Mouse (Mus musculus) heart, adult 2 months (tissue): ENCODE data around the gene Ppp1r11. TPM values are rescaled to one million over a fixed set of nuclear protein-coding genes. Genes with fewer than 3 reads are reported as not detected.

Source experiments
- DNase-seq, 2 experiments: peaks; one replicate each; pipeline ENCODE4 v3.0.0; 2021
- H3K27ac ChIP-seq: fragments of 200-600 bp; 2 replicates; pipeline ENCODE4 v1.8.1; 2022
- H3K27me3 ChIP-seq: fragments of 200-500 bp; 2 replicates; pipeline ENCODE4 v1.6.1; 2012; ENCODE audit warnings: mild to moderate bottlenecking, low read length, inconsistent platforms, mixed read lengths; ENCODE audit not compliant: control insufficient read depth, insufficient read depth
- H3K36me3 ChIP-seq: fragments of 200-500 bp; 2 replicates; pipeline ENCODE4 v1.6.1; 2012; ENCODE audit warnings: low read length, inconsistent platforms; ENCODE audit not compliant: control insufficient read depth, insufficient read depth
- H3K4me1 ChIP-seq: fragments of 200-500 bp; 2 replicates; pipeline ENCODE4 v1.6.1; 2011; ENCODE audit warnings: low read length; ENCODE audit not compliant: control insufficient read depth, insufficient read depth
- H3K4me3 ChIP-seq: fragments of 200-600 bp; 2 replicates; pipeline ENCODE4 v1.8.1; 2022
- H3K79me2 ChIP-seq: fragments of 200-500 bp; replicated peaks from 2 replicates; pipeline ENCODE4 v1.6.1; 2012; ENCODE audit warnings: mild to moderate bottlenecking, inconsistent platforms, low read length, moderate library complexity, mixed read lengths; ENCODE audit not compliant: control insufficient read depth, insufficient read depth
- H3K9ac ChIP-seq: fragments of 200-500 bp; 2 replicates; pipeline ENCODE4 v1.6.1; 2012; ENCODE audit warnings: low read depth, mild to moderate bottlenecking, control low read depth, inconsistent platforms, low read length, mixed read lengths
- CTCF ChIP-seq: fragments of 200-600 bp; IDR thresholded peaks from 2 replicates; pipeline ENCODE4 v1.8.1; 2022; ENCODE audit warnings: antibody characterized with exemption, mild to moderate bottlenecking, moderate library complexity
- EP300 ChIP-seq: fragments of 200-500 bp; IDR thresholded peaks from 2 replicates; pipeline ENCODE4 v1.6.1; 2011; ENCODE audit warnings: low read depth, low read length, control low read depth; ENCODE audit not compliant: insufficient read depth
- POLR2A ChIP-seq: fragments of 200-500 bp; IDR thresholded peaks from 2 replicates; pipeline ENCODE4 v1.6.1; 2011; ENCODE audit warnings: mild to moderate bottlenecking, low read depth, low read length, control low read depth; ENCODE audit not compliant: insufficient read depth
- WGBS: fragments of 180-500 bp; shearing (Covaris S2); methylation state at CpG from one replicate; pipeline ENCODE4 v1.1.7; 2018; 5-methylcytosine and 5-hydroxymethylcytosine counted together
- intact Hi-C: fragments of 180-260 bp; cut with DNase I; formaldehyde crosslinking; loops from one replicate; pipeline ENCODE4 v1.15.1; 2025
- polyA plus RNA-seq: library from polyadenylated mRNA; depleted of rRNA; stranded (reverse); fragments of >200 nt; gene quantifications from 2 replicates; pipeline ENCODE4 v1.2.3, GENCODE M21; 2012
- total RNA-seq, 2 experiments: library from RNA; stranded (reverse); gene quantifications; 2 replicates each; pipeline ENCODE4 v1.2.3; 2021

Gene Ppp1r11
- total and polyA plus RNA-seq, 3 experiments = 56.8 to 108 (median 92.4) TPM

DNA sequence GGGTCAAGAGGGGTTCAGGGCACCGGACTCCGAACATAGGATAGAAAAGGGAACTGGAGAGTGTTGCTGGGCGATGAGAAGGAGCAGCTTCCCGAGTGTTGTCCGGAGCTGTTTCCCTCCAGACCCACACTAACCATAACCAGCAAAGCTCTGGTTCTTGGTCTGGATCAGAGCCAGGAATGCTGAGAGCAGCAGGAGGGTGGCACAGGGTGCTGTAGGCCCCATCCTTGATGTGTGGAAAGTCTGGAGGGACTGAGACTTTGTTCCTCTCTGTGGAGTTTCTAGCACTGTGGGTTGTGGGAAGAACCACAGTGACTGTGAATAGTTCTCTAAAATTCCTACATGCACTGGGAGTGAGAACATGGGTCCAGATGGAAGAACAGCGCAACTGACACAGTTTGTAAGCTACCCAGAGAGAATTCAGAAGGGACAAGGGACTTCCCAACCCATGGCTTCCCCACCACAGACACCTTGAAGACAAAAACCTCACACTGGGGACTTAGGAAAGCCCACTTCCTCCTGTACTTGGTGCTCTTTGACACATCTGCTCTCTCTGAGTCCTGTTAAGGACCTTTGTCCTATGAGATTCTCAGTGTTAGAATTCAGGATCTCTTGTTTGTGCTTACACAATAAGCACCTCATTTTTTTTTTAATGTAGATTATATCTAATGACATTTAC lies 19.8 kb upstream of the Ppp1r11 start:
- DNase-seq = no peak
- intact Hi-C loops = no loop called here
- WGBS = 82% methylated on average over 6 of the region's 6 CpGs
- H3K27ac ChIP-seq = no peak overlapping the region
- H3K4me1 ChIP-seq = no peaks in the 10 kb centered on the region; the same call in 1 of the 2 replicates
- no peaks in the 10 kb centered on the region for H3K27me3 ChIP-seq
- no peaks in the 10 kb centered on the region for H3K36me3 ChIP-seq
- H3K4me3 ChIP-seq = no peak overlapping the region
- H3K79me2 ChIP-seq = no peaks in the 10 kb centered on the region
- TF ChIP-seq CTCF (no peak), POLR2A (no peak), EP300 (no peak)
- H3K9ac ChIP-seq = no peak overlapping the region

DNA sequence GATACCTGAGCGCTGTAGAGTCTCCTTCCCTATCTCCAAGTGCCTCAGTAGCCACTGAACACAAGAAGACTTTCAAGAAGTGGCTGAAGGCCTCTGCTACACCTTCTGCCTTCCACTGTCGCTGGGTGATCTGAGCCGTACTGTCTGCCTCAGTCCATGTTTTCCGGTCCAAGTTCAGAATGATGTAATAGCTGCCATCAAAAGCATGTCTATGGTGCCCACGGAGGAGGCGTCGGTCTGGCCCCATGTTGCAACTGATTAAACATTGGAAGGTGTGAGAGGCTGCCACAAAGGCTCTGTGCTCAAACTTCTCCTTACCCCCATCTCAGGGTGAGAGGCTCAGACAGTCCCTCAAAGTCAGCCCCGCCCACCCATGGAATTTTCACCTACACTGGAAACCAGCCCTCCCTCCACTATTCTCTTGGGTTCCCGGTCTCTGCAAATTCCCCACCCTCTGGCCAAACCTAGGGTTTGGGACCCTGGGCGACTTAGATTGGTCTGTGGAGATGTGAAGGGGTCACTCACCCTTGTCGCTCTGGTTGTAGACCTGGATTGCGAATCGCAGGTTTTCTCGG lies 18.9 kb upstream of the Ppp1r11 start:
- Histone ChIP-seq H3K4me1 (no peaks in the 10 kb centered on the region; the same call in 1 of the 2 replicates), H3K27me3 (no peaks in the 10 kb centered on the region), H3K36me3 (no peaks in the 10 kb centered on the region), H3K27ac (no peak overlapping the region), H3K9ac (no peak overlapping the region), H3K4me3 (no peak overlapping the region), H3K79me2 (no peaks in the 10 kb centered on the region)
- no peak for DNase-seq
- intact Hi-C loops = no loop called here
- TF ChIP-seq EP300 (no peak), CTCF (no peak), POLR2A (no peak)
- 79% methylated on average over 14 of the region's 14 CpGs for WGBS

- Histone ChIP-seq H3K27ac (no peak overlapping the region), H3K9ac (no peak overlapping the region), H3K27me3 (no peaks in the 10 kb centered on the region), H3K4me3 (no peak overlapping the region), H3K36me3 (no peaks in the 10 kb centered on the region), H3K79me2 (no peaks in the 10 kb centered on the region), H3K4me1 (no peaks in the 10 kb centered on the region)
- intact Hi-C loops = no loop called here
- no peak for TF ChIP-seq EP300
- TF ChIP-seq CTCF = no peak
- no peak for TF ChIP-seq POLR2A
- WGBS = 63% methylated on average over 1 of the region's 1 CpGs
- DNase-seq = no peak
Measured at GRCm38 (mm10) chr17:36966875-36967274, 15.3 kb upstream of the Ppp1r11 start.

GRCm38 (mm10) chr17:36961125-36961524 lies 9.6 kb upstream of the Ppp1r11 start:
- H3K36me3 ChIP-seq = peaks cover 2% of the 10 kb centered on the region

DNA sequence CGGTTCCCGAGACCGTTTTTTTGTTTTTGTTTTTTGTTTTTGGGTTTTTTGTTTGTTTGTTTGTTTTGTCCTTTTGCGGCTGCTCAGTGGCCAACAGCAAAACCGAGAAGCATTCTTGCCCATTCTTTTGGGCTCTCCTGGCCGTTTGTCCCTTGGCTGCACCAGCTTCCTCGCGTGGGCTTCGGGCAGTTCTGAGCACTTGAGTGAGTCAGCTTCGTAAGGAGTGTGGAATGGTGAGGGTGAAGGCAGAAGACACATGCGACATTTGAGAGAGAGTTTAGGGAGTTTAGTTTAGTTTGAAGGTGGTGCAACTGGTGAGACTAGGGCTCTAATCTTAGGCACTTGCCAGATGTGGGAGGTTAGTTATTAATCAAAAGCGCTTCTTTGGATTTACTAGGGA lies 7.3 kb upstream of the Ppp1r11 start:
- 7% methylated on average over 12 of the region's 12 CpGs for WGBS
- intact Hi-C loops = loop anchor here (2.0 kb wide), 3 partner anchors 44 to 122 kb away; partner anchors contain the start of gene Trim26
- H3K27me3 ChIP-seq = no peaks in the 10 kb centered on the region

More at GRCm38 (mm10) chr17:36961125-36961524, 9.6 kb upstream of the Ppp1r11 start:
- H3K27ac ChIP-seq = no peak overlapping the region
- DNase-seq = no peak
- TF ChIP-seq EP300 = no peak
- TF ChIP-seq CTCF = peak; percentile 35
- intact Hi-C loops = no loop called here
- no peak overlapping the region for H3K4me3 ChIP-seq
- 69% methylated on average over 1 of the region's 1 CpGs for WGBS
- H3K4me1 ChIP-seq = peaks cover 3% of the 10 kb centered on the region
- no peaks in the 10 kb centered on the region for H3K79me2 ChIP-seq
- H3K27me3 ChIP-seq = no peaks in the 10 kb centered on the region
- no peak overlapping the region for H3K9ac ChIP-seq

More for the DNA sequence above, 7.3 kb upstream of the Ppp1r11 start:
- TF ChIP-seq POLR2A (no peak), CTCF (no peak), EP300 (no peak)
- no peak for DNase-seq
- Histone ChIP-seq H3K9ac (peak overlapping the region; percentile 87), H3K36me3 (peaks cover 2% of the 10 kb centered on the region), H3K4me1 (peaks cover 3% of the 10 kb centered on the region), H3K79me2 (no peaks in the 10 kb centered on the region), H3K4me3 (peak overlapping the region; percentile 73), H3K27ac (peak overlapping the region; percentile 83)
